Mouse (Mus musculus) limb, embryonic 15.5 days (tissue): Measurements from ENCODE around the gene Arhgap45. TPM values are rescaled to one million over a fixed set of nuclear protein-coding genes. Genes with fewer than 3 reads are reported as not detected.

ENCODE experiments used
- ATAC-seq: fragments of 200-750 bp; cut with Nextera tagmentation; 2 replicates; pipeline ENCODE4 v1.8.0; 2017; ENCODE audit warnings: low read depth, moderate TSS enrichment; ENCODE audit not compliant: insufficient number of reproducible peaks, low FRiP score, low TSS enrichment
- H3K27ac ChIP-seq: fragments of 300-500 bp; sonication (generic); 2 replicates; pipeline ENCODE4 v1.5.1; 2015; ENCODE audit warnings: moderate library complexity, mild to moderate bottlenecking, inconsistent platforms
- H3K27me3 ChIP-seq: fragments of 300-500 bp; sonication (generic); 2 replicates; pipeline ENCODE4 v1.6.1; 2015; ENCODE audit warnings: inconsistent platforms
- H3K36me3 ChIP-seq: fragments of 300-500 bp; sonication (generic); 2 replicates; pipeline ENCODE4 v1.6.1; 2015; ENCODE audit warnings: inconsistent platforms
- H3K4me1 ChIP-seq: fragments of 300-500 bp; sonication (generic); 2 replicates; pipeline ENCODE4 v1.6.1; 2015; ENCODE audit warnings: inconsistent platforms
- H3K4me2 ChIP-seq: fragments of 300-500 bp; sonication (generic); 2 replicates; pipeline ENCODE4 v1.6.1; 2015; ENCODE audit warnings: mild to moderate bottlenecking, inconsistent platforms
- H3K4me3 ChIP-seq: fragments of 300-500 bp; sonication (generic); 2 replicates; pipeline ENCODE4 v1.5.1; 2015; ENCODE audit warnings: mild to moderate bottlenecking, inconsistent platforms
- H3K9ac ChIP-seq: fragments of 300-500 bp; sonication (generic); 2 replicates; pipeline ENCODE4 v1.6.1; 2015; ENCODE audit warnings: inconsistent platforms
- H3K9me3 ChIP-seq: fragments of 300-500 bp; sonication (generic); 2 replicates; pipeline ENCODE4 v1.6.1; 2016; ENCODE audit warnings: inconsistent platforms
- WGBS: fragments of 180-500 bp; shearing (Covaris S2); methylation state at CpG from one replicate; pipeline ENCODE4 v1.1.7; 2015; 5-methylcytosine and 5-hydroxymethylcytosine counted together
- polyA plus RNA-seq: library from polyadenylated mRNA; unstranded; fragments of >200 nt; fragmentation: Nextera tagmentation; extraction: Ambion mirVana; gene quantifications from 2 replicates; pipeline ENCODE4 v1.2.1, GENCODE M21; 2015

Gene Arhgap45
- polyA plus RNA-seq, 1 experiment from 2014 or later, result 6.4 TPM

DNA sequence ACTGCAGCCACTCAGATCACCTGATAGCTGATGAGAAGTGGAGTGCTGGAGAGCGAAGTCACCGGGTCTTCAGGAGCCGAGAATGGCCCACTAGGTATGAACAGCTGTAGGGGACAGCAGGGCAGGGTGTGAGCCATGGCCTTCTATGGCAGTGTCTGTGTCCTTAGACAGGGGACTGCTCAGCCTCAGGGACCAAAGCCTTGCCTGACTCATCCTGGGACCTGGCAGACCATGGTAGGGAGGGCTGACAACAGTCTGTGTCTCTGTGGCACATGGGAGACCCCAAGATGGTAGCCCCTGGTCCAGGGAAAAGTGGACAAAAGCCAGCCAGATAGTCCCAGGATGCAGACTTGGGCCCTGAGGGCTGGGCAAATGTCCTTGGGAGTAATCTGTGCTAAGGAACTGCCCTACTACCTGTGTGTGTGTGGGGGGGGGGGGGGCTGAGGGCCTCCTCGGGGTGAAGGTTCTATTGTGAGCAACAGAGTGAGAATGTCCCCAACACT is 53.5 kb downstream of the Arhgap45 start:
- Histone ChIP-seq H3K27me3 (no peaks in the 10 kb centered on the region), H3K4me1 (peaks cover 19% of the 10 kb centered on the region), H3K36me3 (peaks cover 26% of the 10 kb centered on the region), H3K9me3 (no peaks in the 10 kb centered on the region), H3K27ac (no peak overlapping the region), H3K9ac (no peak overlapping the region), H3K4me2 (no peak overlapping the region), H3K4me3 (no peak overlapping the region)
- 98% methylated on average over 4 of the region's 4 CpGs for WGBS
- no peak for ATAC-seq

DNA sequence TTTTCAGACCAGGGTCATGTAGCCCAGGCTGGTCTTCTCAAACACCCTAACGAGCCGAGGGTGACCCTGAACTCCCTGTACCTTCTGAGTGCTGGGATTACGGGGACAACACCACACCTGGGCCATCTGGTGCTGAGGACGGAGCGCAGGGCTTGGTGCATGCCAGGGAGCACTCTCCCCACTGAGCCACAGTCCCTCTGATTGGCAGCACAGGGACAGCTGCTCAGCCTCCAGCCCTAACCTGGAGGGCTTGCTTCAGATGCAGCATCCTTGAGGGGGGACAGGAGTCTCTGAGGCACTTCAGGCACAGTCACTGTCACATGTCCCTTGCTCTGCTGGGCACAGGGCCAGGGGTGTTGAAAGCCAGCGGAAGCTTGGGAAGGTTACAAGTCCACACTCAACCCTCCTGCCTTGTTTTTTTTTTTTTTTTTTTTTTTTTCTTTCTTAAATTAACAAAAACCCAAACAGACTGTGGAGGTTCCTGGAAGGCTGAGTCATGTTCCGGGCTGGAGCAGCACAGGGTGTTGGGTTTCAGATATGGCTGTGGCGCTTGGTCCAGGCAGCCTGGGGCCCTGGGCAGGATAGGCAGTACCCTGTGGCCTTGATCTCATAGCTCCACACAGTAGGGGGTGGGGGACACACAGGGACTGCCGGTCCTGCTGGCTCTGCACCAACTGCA is 54.5 kb downstream of the Arhgap45 start:
- no peaks in the 10 kb centered on the region for H3K9me3 ChIP-seq
- H3K27me3 ChIP-seq, result no peaks in the 10 kb centered on the region
- peaks cover 26% of the 10 kb centered on the region for H3K4me1 ChIP-seq
- ATAC-seq, result peak; percentile 62; the same call in 1 of the 2 replicates
- 44% methylated on average over 9 of the region's 9 CpGs for WGBS
- peaks cover 22% of the 10 kb centered on the region for H3K36me3 ChIP-seq
- no peak overlapping the region for H3K4me2 ChIP-seq
- H3K4me3 ChIP-seq, result no peak overlapping the region
- peak overlapping the region; percentile 78 for H3K27ac ChIP-seq
- H3K9ac ChIP-seq, result no peak overlapping the region

- WGBS, result 63% methylated on average over 3 of the region's 3 CpGs
- H3K9me3 ChIP-seq, result no peaks in the 10 kb centered on the region
- H3K36me3 ChIP-seq, result peaks cover 18% of the 10 kb centered on the region
- H3K4me2 ChIP-seq, result no peak overlapping the region
- peaks cover 26% of the 10 kb centered on the region for H3K4me1 ChIP-seq
- ATAC-seq, result no peak
- H3K9ac ChIP-seq, result no peak overlapping the region
- H3K27me3 ChIP-seq, result no peaks in the 10 kb centered on the region
- H3K4me3 ChIP-seq, result no peak overlapping the region
- H3K27ac ChIP-seq, result peak overlapping the region; percentile 78
These were observed 55.1 kb downstream of the Arhgap45 start for GRCm38 (mm10) chr10:80071516-80071900.

GRCm38 (mm10) chr10:80072623-80073489 is 56.4 kb downstream of the Arhgap45 start:
- Histone ChIP-seq H3K4me1 (peaks cover 26% of the 10 kb centered on the region), H3K36me3 (peaks cover 18% of the 10 kb centered on the region), H3K27me3 (no peaks in the 10 kb centered on the region), H3K9ac (no peak overlapping the region), H3K4me3 (no peak overlapping the region), H3K9me3 (no peaks in the 10 kb centered on the region), H3K4me2 (no peak overlapping the region), H3K27ac (peak overlapping the region; percentile 29; the same call in 1 of the 2 replicates)
- WGBS, result 79% methylated on average over 20 of the region's 20 CpGs
- ATAC-seq, result no peak

- ATAC-seq, result no peak
- 17% methylated on average over 28 of the region's 28 CpGs for WGBS
- H3K4me2 ChIP-seq, result peak overlapping the region; percentile 41
- H3K27ac ChIP-seq, result peak overlapping the region; percentile 71
- H3K9ac ChIP-seq, result no peak overlapping the region
- H3K9me3 ChIP-seq, result no peaks in the 10 kb centered on the region
- peaks cover 28% of the 10 kb centered on the region for H3K36me3 ChIP-seq
- peaks cover 26% of the 10 kb centered on the region for H3K4me1 ChIP-seq
- no peaks in the 10 kb centered on the region for H3K27me3 ChIP-seq
- H3K4me3 ChIP-seq, result peak overlapping the region; percentile 26
These were observed 58.6 kb downstream of the Arhgap45 start for GRCm38 (mm10) chr10:80074813-80075601.

DNA sequence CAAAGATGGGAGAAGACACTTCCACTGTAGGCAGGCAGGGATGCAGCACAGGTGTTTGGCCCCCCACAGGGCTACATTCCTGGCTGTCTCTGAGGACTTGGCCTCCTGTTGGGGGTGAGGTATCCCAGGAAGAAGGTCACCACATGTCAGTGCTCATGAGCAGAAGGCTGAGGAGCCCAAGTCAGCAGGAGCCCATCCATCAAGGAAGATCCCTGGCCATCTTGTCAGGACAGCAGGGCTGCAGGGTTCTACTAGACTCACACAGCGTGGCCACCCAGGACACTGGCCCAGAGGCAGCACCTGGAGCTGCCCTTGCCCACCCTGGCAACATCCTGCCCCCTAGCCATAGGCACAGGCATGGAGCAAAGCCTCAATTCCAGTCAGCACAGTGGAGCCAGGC is 59.5 kb downstream of the Arhgap45 start:
- 59% methylated on average over 1 of the region's 1 CpGs for WGBS
- H3K27ac ChIP-seq, result no peak overlapping the region
- H3K9ac ChIP-seq, result no peak overlapping the region
- no peaks in the 10 kb centered on the region for H3K27me3 ChIP-seq
- H3K9me3 ChIP-seq, result no peaks in the 10 kb centered on the region
- H3K4me1 ChIP-seq, result peaks cover 23% of the 10 kb centered on the region
- peaks cover 35% of the 10 kb centered on the region for H3K36me3 ChIP-seq
- H3K4me2 ChIP-seq, result no peak overlapping the region
- no peak overlapping the region for H3K4me3 ChIP-seq
- ATAC-seq, result no peak

DNA sequence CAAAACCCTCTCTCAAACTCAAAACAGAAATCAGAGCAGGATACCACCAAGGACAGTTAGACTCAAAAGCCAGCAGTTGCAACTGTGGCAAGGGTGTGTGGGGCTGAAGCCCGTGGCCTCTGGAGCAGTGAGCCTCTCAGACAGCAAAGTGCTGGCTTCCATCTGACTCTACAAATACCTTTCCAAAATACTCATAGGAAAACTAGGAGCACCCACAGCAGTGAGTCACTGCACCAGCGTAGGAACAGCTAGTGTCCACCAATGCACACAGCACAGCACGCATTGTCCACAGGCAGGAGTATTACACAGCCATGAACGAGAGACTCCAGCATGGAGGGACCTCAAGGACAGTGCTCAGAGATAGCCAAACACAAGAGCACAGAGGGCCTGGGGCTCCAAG is 59.9 kb downstream of the Arhgap45 start:
- no peak overlapping the region for H3K27ac ChIP-seq
- 96% methylated on average over 4 of the region's 4 CpGs for WGBS
- no peak overlapping the region for H3K4me2 ChIP-seq
- no peak for ATAC-seq
- H3K4me1 ChIP-seq, result peaks cover 19% of the 10 kb centered on the region
- no peaks in the 10 kb centered on the region for H3K9me3 ChIP-seq
- H3K9ac ChIP-seq, result no peak overlapping the region
- peaks cover 40% of the 10 kb centered on the region for H3K36me3 ChIP-seq
- no peak overlapping the region for H3K4me3 ChIP-seq
- no peaks in the 10 kb centered on the region for H3K27me3 ChIP-seq

DNA sequence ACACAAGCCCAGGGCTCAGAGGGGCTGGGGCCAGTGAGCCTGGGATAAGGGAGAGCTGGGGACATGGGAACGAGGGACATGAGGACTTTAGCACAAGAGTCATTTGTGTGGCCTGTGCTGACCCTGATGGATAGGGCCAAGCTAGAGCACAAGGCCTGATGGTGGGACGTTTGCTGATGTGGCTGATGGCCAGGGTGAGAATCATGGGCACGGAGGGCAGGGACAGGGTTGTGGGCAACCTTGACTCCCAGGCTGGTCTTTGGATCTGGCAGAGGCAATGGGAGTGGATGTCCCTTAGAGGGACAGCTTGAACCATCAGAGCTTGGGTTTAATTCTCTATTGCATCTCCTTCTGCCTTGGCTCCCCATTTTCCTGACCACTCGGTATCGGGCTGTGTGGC is 60.9 kb downstream of the Arhgap45 start:
- 90% methylated on average over 5 of the region's 5 CpGs for WGBS
- no peak for ATAC-seq
- Histone ChIP-seq H3K9ac (no peak overlapping the region), H3K36me3 (peaks cover 49% of the 10 kb centered on the region), H3K4me1 (peaks cover 16% of the 10 kb centered on the region), H3K27ac (no peak overlapping the region), H3K4me3 (no peak overlapping the region), H3K4me2 (no peak overlapping the region), H3K27me3 (no peaks in the 10 kb centered on the region), H3K9me3 (no peaks in the 10 kb centered on the region)

- no peak for ATAC-seq
- H3K27me3 ChIP-seq, result no peaks in the 10 kb centered on the region
- no peak overlapping the region for H3K4me3 ChIP-seq
- no peak overlapping the region for H3K9ac ChIP-seq
- H3K27ac ChIP-seq, result no peak overlapping the region
- no peaks in the 10 kb centered on the region for H3K9me3 ChIP-seq
- H3K4me2 ChIP-seq, result no peak overlapping the region
- WGBS, result 96% methylated on average over 1 of the region's 1 CpGs
- H3K36me3 ChIP-seq, result peaks cover 60% of the 10 kb centered on the region
- H3K4me1 ChIP-seq, result peaks cover 14% of the 10 kb centered on the region
These were observed 61.9 kb downstream of the Arhgap45 start for GRCm38 (mm10) chr10:80078366-80078765.

DNA sequence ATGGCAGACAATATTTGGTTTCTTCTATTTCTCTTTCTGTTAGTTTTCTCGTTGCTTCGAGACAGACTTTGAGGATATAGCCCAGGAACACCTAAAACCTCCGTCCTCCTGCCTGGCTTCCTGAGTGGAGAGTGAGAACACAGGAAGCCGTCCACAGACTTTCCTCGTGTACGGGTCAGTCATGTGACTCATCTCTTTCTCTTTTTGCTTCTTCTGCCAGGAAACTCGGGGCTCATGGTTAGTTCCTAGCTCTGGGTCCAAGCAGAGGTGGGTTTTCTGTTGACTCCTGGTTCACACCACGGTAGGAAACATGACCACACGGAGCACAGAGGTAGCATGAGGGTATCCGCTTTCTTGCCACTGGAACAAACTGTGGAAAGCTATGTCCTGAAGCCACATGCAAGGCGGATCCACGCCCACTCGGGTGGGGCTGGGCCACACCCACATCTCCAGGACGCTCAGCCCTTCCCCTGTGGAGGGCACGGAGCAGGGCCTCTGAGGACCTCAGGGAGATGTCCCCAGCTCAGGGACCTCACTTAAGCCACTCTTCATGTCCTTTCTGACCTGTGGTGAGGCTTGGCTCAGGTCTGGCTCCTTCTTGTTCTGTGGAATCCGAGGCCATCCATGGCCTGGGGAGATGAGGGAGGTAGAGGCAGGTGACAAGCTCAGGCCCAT is 64.1 kb downstream of the Arhgap45 start:
- Histone ChIP-seq H3K4me3 (no peak overlapping the region), H3K4me1 (peaks cover 5% of the 10 kb centered on the region), H3K4me2 (no peak overlapping the region), H3K27ac (no peak overlapping the region), H3K9me3 (no peaks in the 10 kb centered on the region), H3K9ac (no peak overlapping the region), H3K27me3 (no peaks in the 10 kb centered on the region), H3K36me3 (peaks cover 78% of the 10 kb centered on the region)
- no peak for ATAC-seq
- WGBS, result 74% methylated on average over 16 of the region's 16 CpGs
